Mouse (Mus musculus): ENCODE data around the gene Grin2d.

Grin2d gene

GRCm38 (mm10) chr7:45897258-45897757 lies 19.1 kb upstream of the Grin2d start:
- DNase-seq (ENCODE audit: low read depth, low spot score), result no peak

GRCm38 (mm10) chr7:45896517-45897257 lies 18.5 kb upstream of the Grin2d start, which contains the start of the genes Syngr4 and Tmem143:
Syngr4 (minus strand) TSS chr7:45896714.
Tmem143 (plus strand) TSS chr7:45896941.
- peak; percentile 98 for DNase-seq (ENCODE audit: low read depth, low spot score)

- no peak for DNase-seq (ENCODE audit: low read depth, low spot score)
Observed at GRCm38 (mm10) chr7:45895931-45896516, 17.8 kb upstream of the Grin2d start.

- DNase-seq (ENCODE audit: low read depth, low spot score), result no peak
Observed at GRCm38 (mm10) chr7:45892651-45893050, 14.5 kb upstream of the Grin2d start.

- DNase-seq (ENCODE audit: low read depth, low spot score), result no peak
Observed at GRCm38 (mm10) chr7:45887246-45887645, 9.1 kb upstream of the Grin2d start.

- DNase-seq (ENCODE audit: low read depth, low spot score), result no peak
Observed at GRCm38 (mm10) chr7:45881011-45881410, 2.8 kb upstream of the Grin2d start.

GRCm38 (mm10) chr7:45880531-45880930 lies 2.4 kb upstream of the Grin2d start:
- no peak for DNase-seq (ENCODE audit: low read depth, low spot score)

- no peak for DNase-seq (ENCODE audit: low read depth, low spot score)
Observed at GRCm38 (mm10) chr7:45876895-45877294, 1.3 kb downstream of the Grin2d start.

GRCm38 (mm10) chr7:45873061-45873947 lies 4.9 kb downstream of the Grin2d start:
- DNase-seq (ENCODE audit: low read depth, low spot score), result no peak

GRCm38 (mm10) chr7:45872624-45873023 lies 5.6 kb downstream of the Grin2d start, which contains the start of gene Kdelr1:
Kdelr1 (plus strand) TSS chr7:45872772.
- peak; percentile 73 for DNase-seq (ENCODE audit: low read depth, low spot score)

- DNase-seq (ENCODE audit: low read depth, low spot score), result no peak
Observed at GRCm38 (mm10) chr7:45870282-45871058, 7.7 kb downstream of the Grin2d start.

- DNase-seq (ENCODE audit: low read depth, low spot score), result no peak
Observed at GRCm38 (mm10) chr7:45869787-45870186, 8.4 kb downstream of the Grin2d start.

GRCm38 (mm10) chr7:45869107-45869670 lies 9.0 kb downstream of the Grin2d start:
- no peak for DNase-seq (ENCODE audit: low read depth, low spot score)

- no peak for DNase-seq (ENCODE audit: low read depth, low spot score)
Observed at GRCm38 (mm10) chr7:45867871-45868270, 10.3 kb downstream of the Grin2d start.

- DNase-seq (ENCODE audit: low read depth, low spot score), result peak; percentile 78
Observed at GRCm38 (mm10) chr7:45865925-45866910, 12.0 kb downstream of the Grin2d start.

GRCm38 (mm10) chr7:45864435-45864834 lies 13.7 kb downstream of the Grin2d start:
- DNase-seq (ENCODE audit: low read depth, low spot score), result no peak

GRCm38 (mm10) chr7:45862804-45863203 lies 15.4 kb downstream of the Grin2d start:
- no peak for DNase-seq (ENCODE audit: low read depth, low spot score)

- DNase-seq (ENCODE audit: low read depth, low spot score), result no peak
Observed at GRCm38 (mm10) chr7:45859008-45859407, 19.2 kb downstream of the Grin2d start.

All from brain, embryonic 18.5 days (tissue).